Mouse (Mus musculus) hindbrain, postnatal 0 days (tissue): ENCODE data around the gene Bnip1. TPM values are rescaled to one million over a fixed set of nuclear protein-coding genes. Genes with fewer than 3 reads are reported as not detected.

Experiments used
- ATAC-seq: fragments of 200-750 bp; cut with Nextera tagmentation; 2 replicates; pipeline ENCODE4 v1.8.0; 2017; ENCODE audit warnings: mild to moderate bottlenecking, moderate TSS enrichment, moderate library complexity
- DNase-seq: peaks from one replicate; pipeline ENCODE4 v3.0.0-alpha.2; 2015; ENCODE audit warnings: low spot score
- H3K27ac ChIP-seq: fragments of 300-500 bp; sonication (generic); 2 replicates; pipeline ENCODE4 v1.5.1; 2014; ENCODE audit warnings: mild to moderate bottlenecking
- H3K27me3 ChIP-seq: fragments of 300-500 bp; sonication (generic); 2 replicates; pipeline ENCODE4 v1.6.1; 2014; ENCODE audit warnings: low read length, mixed read lengths; ENCODE audit not compliant: insufficient read depth
- H3K36me3 ChIP-seq: fragments of 300-500 bp; sonication (generic); 2 replicates; pipeline ENCODE4 v1.6.1; 2014; ENCODE audit warnings: low read length, mixed read lengths; ENCODE audit not compliant: insufficient read depth
- H3K4me1 ChIP-seq: fragments of 300-500 bp; sonication (generic); 2 replicates; pipeline ENCODE4 v1.6.1; 2014; ENCODE audit warnings: antibody characterized with exemption, low read length, mixed read lengths; ENCODE audit not compliant: insufficient read depth
- H3K4me2 ChIP-seq: fragments of 300-500 bp; sonication (generic); 2 replicates; pipeline ENCODE4 v1.6.1; 2014; ENCODE audit warnings: low read depth, mild to moderate bottlenecking, low read length, moderate library complexity, mixed read lengths
- H3K4me3 ChIP-seq: fragments of 300-500 bp; sonication (generic); 2 replicates; pipeline ENCODE4 v1.5.1; 2014; ENCODE audit warnings: low read length
- H3K9ac ChIP-seq: fragments of 300-500 bp; sonication (generic); replicated peaks from 2 replicates; pipeline ENCODE4 v1.6.1; 2014; ENCODE audit warnings: mild to moderate bottlenecking, low read length, moderate library complexity, mixed read lengths
- H3K9me3 ChIP-seq: fragments of 300-500 bp; sonication (generic); 2 replicates; pipeline ENCODE4 v1.6.1; 2016; ENCODE audit warnings: low read length, mixed read lengths
- CTCF ChIP-seq: IDR thresholded peaks from 2 replicates; pipeline ENCODE4 v1.5.1; 2016; ENCODE audit warnings: antibody characterized with exemption, control low read depth, low read depth
- WGBS: fragments of 180-500 bp; shearing (Covaris S2); extraction: QIAGEN DNeasy Blood & Tissue Kit; methylation state at CpG from one replicate; pipeline ENCODE4 v1.1.7; 2014; 5-methylcytosine and 5-hydroxymethylcytosine counted together
- polyA plus RNA-seq: library from polyadenylated mRNA; unstranded; fragments of >200 nt; fragmentation: Nextera tagmentation; extraction: Ambion mirVana; gene quantifications from 2 replicates; pipeline ENCODE4 v1.2.1, GENCODE M21; 2015
- total RNA-seq: library from RNA; depleted of rRNA; stranded (reverse); fragments of >200 nt; gene quantifications from 2 replicates; pipeline ENCODE4 v1.2.3, GENCODE M21; 2014; rRNA removed

Gene Bnip1
- total and polyA plus RNA-seq, 2 experiments from 2014 or later = 42.1 to 45.2 TPM

GRCm38 (mm10) chr17:26839718-26840438 lies 59.0 kb downstream of the Bnip1 start:
- Histone ChIP-seq H3K4me2 (peak overlapping the region; percentile 40; the same call in 1 of the 2 replicates), H3K9ac (no peak overlapping the region), H3K4me3 (peak overlapping the region; percentile 23), H3K4me1 (no peaks in the 10 kb centered on the region), H3K9me3 (no peaks in the 10 kb centered on the region), H3K36me3 (no peaks in the 10 kb centered on the region), H3K27me3 (peaks cover 94% of the 10 kb centered on the region), H3K27ac (no peak overlapping the region)
- WGBS = 2% methylated on average over 26 of the region's 26 CpGs
- ATAC-seq (no peak), DNase-seq (no peak)
- TF ChIP-seq CTCF = no peak

GRCm38 (mm10) chr17:26840439-26840780 lies 59.5 kb downstream of the Bnip1 start:
- H3K27me3 ChIP-seq = peaks cover 93% of the 10 kb centered on the region
- no peak overlapping the region for H3K4me2 ChIP-seq
- no peaks in the 10 kb centered on the region for H3K4me1 ChIP-seq
- no peaks in the 10 kb centered on the region for H3K9me3 ChIP-seq
- DNase-seq = no peak
- WGBS = 6% methylated on average over 9 of the region's 9 CpGs
- no peak for ATAC-seq
- H3K27ac ChIP-seq = no peak overlapping the region
- H3K4me3 ChIP-seq = no peak overlapping the region
- no peaks in the 10 kb centered on the region for H3K36me3 ChIP-seq
- no peak overlapping the region for H3K9ac ChIP-seq
- no peak for TF ChIP-seq CTCF

GRCm38 (mm10) chr17:26840922-26841731 lies 60.3 kb downstream of the Bnip1 start:
- DNase-seq = no peak

GRCm38 (mm10) chr17:26841981-26842380 lies 61.1 kb downstream of the Bnip1 start:
- H3K27ac ChIP-seq = no peak overlapping the region
- 1% methylated on average over 5 of the region's 5 CpGs for WGBS
- DNase-seq = no peak
- no peak overlapping the region for H3K9ac ChIP-seq
- H3K4me2 ChIP-seq = no peak overlapping the region
- peaks cover 89% of the 10 kb centered on the region for H3K27me3 ChIP-seq
- no peaks in the 10 kb centered on the region for H3K9me3 ChIP-seq
- H3K36me3 ChIP-seq = no peaks in the 10 kb centered on the region
- no peak overlapping the region for H3K4me3 ChIP-seq
- H3K4me1 ChIP-seq = no peaks in the 10 kb centered on the region
- TF ChIP-seq CTCF = no peak
- no peak for ATAC-seq

More at GRCm38 (mm10) chr17:26840922-26841731, 60.3 kb downstream of the Bnip1 start:
- Histone ChIP-seq H3K9me3 (no peaks in the 10 kb centered on the region), H3K27ac (no peak overlapping the region), H3K4me2 (no peak overlapping the region), H3K9ac (no peak overlapping the region), H3K4me3 (no peak overlapping the region), H3K27me3 (peaks cover 94% of the 10 kb centered on the region), H3K36me3 (no peaks in the 10 kb centered on the region), H3K4me1 (no peaks in the 10 kb centered on the region)
- 2% methylated on average over 43 of the region's 48 CpGs for WGBS
- no peak for TF ChIP-seq CTCF
- no peak for ATAC-seq

Other genes starting within 250 kb of the Bnip1 start
- 235 and 250 TPM in 2 replicates for gene Ergic1, start 219.6 kb upstream of the Bnip1 start, total RNA-seq
- gene Ergic1, start 219.6 kb upstream of the Bnip1 start, polyA plus RNA-seq = 81.2 and 93.5 TPM in 2 replicates
- gene Dusp1, start 218.9 kb upstream of the Bnip1 start, total RNA-seq = 50.5 and 51.4 TPM in 2 replicates
- 25.3 and 27.0 TPM in 2 replicates for gene Dusp1, start 218.9 kb upstream of the Bnip1 start, polyA plus RNA-seq
- gene Atp6v0e, start 117.8 kb upstream of the Bnip1 start, total RNA-seq = 98.2 and 124 TPM in 2 replicates
- gene Atp6v0e, start 117.8 kb upstream of the Bnip1 start, polyA plus RNA-seq = 121 and 133 TPM in 2 replicates
- 17.7 and 23.5 TPM in 2 replicates for gene Crebrf, start 65.4 kb upstream of the Bnip1 start, total RNA-seq
- 11.7 and 13.4 TPM in 2 replicates for gene Crebrf, start 65.4 kb upstream of the Bnip1 start, polyA plus RNA-seq
- not detected in 2 replicates for gene Nkx2-5, start 63.9 kb downstream of the Bnip1 start, total RNA-seq
- not detected in 2 replicates for gene Nkx2-5, start 63.9 kb downstream of the Bnip1 start, polyA plus RNA-seq
- 1.6 and 4.7 TPM in 2 replicates for gene Kifc5b, start 136.0 kb downstream of the Bnip1 start, total RNA-seq
- 3.2 TPM in 2 replicates for gene Kifc5b, start 136.0 kb downstream of the Bnip1 start, polyA plus RNA-seq
- 45.7 and 49.5 TPM in 2 replicates for gene Phf1, start 152.0 kb downstream of the Bnip1 start, total RNA-seq
- gene Phf1, start 152.0 kb downstream of the Bnip1 start, polyA plus RNA-seq = 30.0 and 30.8 TPM in 2 replicates
- gene Cuta, start 158.5 kb downstream of the Bnip1 start, total RNA-seq = 59.0 and 63.8 TPM in 2 replicates
- gene Cuta, start 158.5 kb downstream of the Bnip1 start, polyA plus RNA-seq = 149 and 152 TPM in 2 replicates
- gene Syngap1, start 160.2 kb downstream of the Bnip1 start, total RNA-seq = 53.4 and 74.2 TPM in 2 replicates
- 4.4 and 5.3 TPM in 2 replicates for gene Syngap1, start 160.2 kb downstream of the Bnip1 start, polyA plus RNA-seq
- gene Zbtb9, start 192.1 kb downstream of the Bnip1 start, total RNA-seq = 21.4 and 22.7 TPM in 2 replicates
- 6.6 and 7.8 TPM in 2 replicates for gene Zbtb9, start 192.1 kb downstream of the Bnip1 start, polyA plus RNA-seq
- gene Bak1, start 247.9 kb downstream of the Bnip1 start, total RNA-seq = 62.9 and 70.8 TPM in 2 replicates
- 4.0 and 4.2 TPM in 2 replicates for gene Bak1, start 247.9 kb downstream of the Bnip1 start, polyA plus RNA-seq